Mouse (Mus musculus) stomach, postnatal 0 days (tissue): ENCODE data around the gene Pex16.

Experiments used
- CTCF ChIP-seq: IDR thresholded peaks from 2 replicates; pipeline ENCODE4 v1.5.1; 2016; ENCODE audit warnings: antibody characterized with exemption, low read depth, mild to moderate bottlenecking, moderate library complexity
- EP300 ChIP-seq: optimal IDR thresholded peaks from 2 replicates; pipeline ENCODE3; 2016; ENCODE audit warnings: antibody characterized with exemption

DNA sequence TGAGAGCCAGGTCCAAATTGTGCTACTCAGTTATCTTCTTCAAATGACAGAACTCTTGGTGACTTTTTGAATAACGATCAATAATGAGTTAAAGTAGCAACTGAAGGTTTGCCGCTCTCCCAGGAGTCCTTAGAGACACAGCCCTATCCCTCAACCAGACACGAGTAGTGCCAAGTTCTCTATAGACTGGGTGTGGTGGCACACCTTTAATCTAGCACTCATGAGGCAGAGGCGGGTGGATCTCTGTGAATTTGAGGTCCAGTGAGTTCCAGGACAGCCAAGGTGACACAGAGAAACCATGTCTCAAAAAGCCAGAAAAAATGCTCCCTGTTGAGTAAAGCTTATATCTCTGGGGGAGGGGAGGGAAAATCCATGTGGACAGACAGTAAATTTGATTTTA is 46.9 kb upstream of the Pex16 start:
- TF ChIP-seq CTCF (no peak), EP300 (no peak)
